Mouse (Mus musculus) thymus, adult 2 months (tissue): Measurements from ENCODE around the gene Grik3. TPM values are rescaled to one million over a fixed set of nuclear protein-coding genes. Genes with fewer than 3 reads are reported as not detected.

ENCODE experiments used
- DNase-seq: peaks from one replicate; pipeline ENCODE4 v3.0.0; 2021
- H3K27ac ChIP-seq: fragments of 200-500 bp; 2 replicates; pipeline ENCODE4 v1.5.1; 2012; ENCODE audit warnings: low read length, control low read depth; ENCODE audit not compliant: control insufficient read depth, insufficient read depth
- H3K27me3 ChIP-seq: fragments of 200-500 bp; 2 replicates; pipeline ENCODE4 v1.6.1; 2012; ENCODE audit warnings: mild to moderate bottlenecking, low read length, moderate library complexity, mixed read lengths; ENCODE audit not compliant: control insufficient read depth, insufficient read depth
- H3K36me3 ChIP-seq: fragments of 200-500 bp; 2 replicates; pipeline ENCODE4 v1.6.1; 2012; ENCODE audit warnings: mild to moderate bottlenecking, low read length, moderate library complexity; ENCODE audit not compliant: control insufficient read depth, insufficient read depth
- H3K4me1 ChIP-seq: fragments of 200-500 bp; replicated peaks from 2 replicates; pipeline ENCODE4 v1.6.1; 2012; ENCODE audit warnings: low read length; ENCODE audit not compliant: control insufficient read depth, insufficient read depth
- H3K4me3 ChIP-seq: fragments of 200-500 bp; 2 replicates; pipeline ENCODE4 v1.5.1; 2012; ENCODE audit warnings: mild to moderate bottlenecking, low read length, control low read depth, moderate library complexity; ENCODE audit not compliant: control insufficient read depth, insufficient read depth
- CTCF ChIP-seq: fragments of 200-500 bp; IDR thresholded peaks from 2 replicates; pipeline ENCODE4 v1.5.1; 2012; ENCODE audit warnings: mild to moderate bottlenecking, control low read depth, low read length, moderate library complexity, borderline replicate concordance; ENCODE audit not compliant: control insufficient read depth, poor library complexity, insufficient read depth; ENCODE audit errors: extremely low read depth
- POLR2A ChIP-seq: fragments of 200-500 bp; IDR thresholded peaks from 2 replicates; pipeline ENCODE4 v1.6.1; 2012; ENCODE audit warnings: mild to moderate bottlenecking, low read length, control low read depth, moderate library complexity; ENCODE audit not compliant: control insufficient read depth, poor library complexity, insufficient read depth; ENCODE audit errors: extremely low read depth
- WGBS: fragments of 180-500 bp; shearing (Covaris S2); methylation state at CpG from one replicate; pipeline ENCODE4 v1.1.7; 2018; 5-methylcytosine and 5-hydroxymethylcytosine counted together
- polyA plus RNA-seq: library from polyadenylated mRNA; depleted of rRNA; stranded (reverse); fragments of >200 nt; gene quantifications from 2 replicates; pipeline ENCODE4 v1.2.3, GENCODE M21; 2012

Grik3 gene
- polyA plus RNA-seq, 1 experiment = 0.13 TPM

GRCm38 (mm10) chr4:125522931-125523330 lies 32.4 kb downstream of the Grik3 start:
- TF ChIP-seq POLR2A (no peak), CTCF (no peak)
- Histone ChIP-seq H3K36me3 (no peaks in the 10 kb centered on the region), H3K4me3 (no peak overlapping the region), H3K4me1 (no peaks in the 10 kb centered on the region), H3K27me3 (no peaks in the 10 kb centered on the region), H3K27ac (no peak overlapping the region)
- no peak for DNase-seq
- WGBS = 69% methylated on average over 7 of the region's 7 CpGs

GRCm38 (mm10) chr4:125525266-125525665 lies 34.8 kb downstream of the Grik3 start:
- Histone ChIP-seq H3K4me3 (no peak overlapping the region), H3K27ac (no peak overlapping the region), H3K27me3 (no peaks in the 10 kb centered on the region), H3K36me3 (no peaks in the 10 kb centered on the region), H3K4me1 (no peaks in the 10 kb centered on the region)
- no peak for DNase-seq
- TF ChIP-seq POLR2A (no peak), CTCF (no peak)
- WGBS = 92% methylated on average over 4 of the region's 4 CpGs

GRCm38 (mm10) chr4:125526425-125526824 lies 35.9 kb downstream of the Grik3 start:
- no peaks in the 10 kb centered on the region for H3K4me1 ChIP-seq
- TF ChIP-seq POLR2A (no peak), CTCF (no peak)
- DNase-seq = no peak
- no peak overlapping the region for H3K4me3 ChIP-seq
- no peaks in the 10 kb centered on the region for H3K27me3 ChIP-seq
- no peak overlapping the region for H3K27ac ChIP-seq
- 78% methylated on average over 5 of the region's 5 CpGs for WGBS
- H3K36me3 ChIP-seq = no peaks in the 10 kb centered on the region

- H3K4me3 ChIP-seq = no peak overlapping the region
- no peaks in the 10 kb centered on the region for H3K36me3 ChIP-seq
- TF ChIP-seq CTCF (no peak), POLR2A (no peak)
- no peak overlapping the region for H3K27ac ChIP-seq
- H3K27me3 ChIP-seq = no peaks in the 10 kb centered on the region; the same call in 1 of the 2 replicates
- WGBS = 47% methylated on average over 9 of the region's 9 CpGs
- no peak for DNase-seq
- no peaks in the 10 kb centered on the region for H3K4me1 ChIP-seq
Measured at GRCm38 (mm10) chr4:125533965-125534364, 43.5 kb downstream of the Grik3 start.

GRCm38 (mm10) chr4:125534449-125534848 lies 43.9 kb downstream of the Grik3 start:
- no peak for DNase-seq
- 13% methylated on average over 8 of the region's 8 CpGs for WGBS
- Histone ChIP-seq H3K27ac (no peak overlapping the region), H3K4me3 (no peak overlapping the region), H3K27me3 (no peaks in the 10 kb centered on the region; the same call in 1 of the 2 replicates), H3K4me1 (no peaks in the 10 kb centered on the region), H3K36me3 (no peaks in the 10 kb centered on the region)
- no peak for TF ChIP-seq POLR2A
- TF ChIP-seq CTCF = no peak

DNA sequence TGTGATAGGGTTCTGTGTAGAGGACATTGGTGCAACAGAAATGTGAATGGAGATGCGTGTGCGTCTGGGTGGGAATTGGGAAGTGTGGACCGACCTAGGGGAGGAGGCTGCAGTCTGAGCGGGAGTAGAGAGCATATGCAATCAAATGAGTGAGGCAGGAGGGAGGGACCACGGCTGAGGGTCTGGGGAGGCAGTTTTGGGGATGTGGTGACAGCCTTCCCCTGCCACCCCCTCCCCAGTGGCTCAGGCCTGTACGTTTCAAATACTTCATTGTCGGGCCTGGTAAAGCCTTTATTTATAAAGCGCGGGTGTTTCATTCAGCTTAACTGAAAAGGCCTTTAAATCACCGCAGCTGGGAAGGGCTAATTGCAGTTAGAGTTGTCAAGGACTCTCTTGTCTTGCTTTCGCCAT lies 44.5 kb downstream of the Grik3 start:
- no peak for TF ChIP-seq POLR2A
- TF ChIP-seq CTCF = no peak
- H3K36me3 ChIP-seq = no peaks in the 10 kb centered on the region
- H3K27ac ChIP-seq = no peak overlapping the region
- no peak overlapping the region for H3K4me3 ChIP-seq
- no peak for DNase-seq
- no peaks in the 10 kb centered on the region for H3K4me1 ChIP-seq
- 22% methylated on average over 11 of the region's 11 CpGs for WGBS
- H3K27me3 ChIP-seq = no peaks in the 10 kb centered on the region; the same call in 1 of the 2 replicates

GRCm38 (mm10) chr4:125535465-125535864 lies 45.0 kb downstream of the Grik3 start:
- H3K36me3 ChIP-seq = no peaks in the 10 kb centered on the region
- H3K4me1 ChIP-seq = no peaks in the 10 kb centered on the region
- H3K27ac ChIP-seq = no peak overlapping the region
- no peak overlapping the region for H3K4me3 ChIP-seq
- no peak for DNase-seq
- H3K27me3 ChIP-seq = no peaks in the 10 kb centered on the region; the same call in 1 of the 2 replicates
- 19% methylated on average over 7 of the region's 7 CpGs for WGBS
- no peak for TF ChIP-seq POLR2A
- no peak for TF ChIP-seq CTCF
